Mouse (Mus musculus): ENCODE results near the gene Fryl. TPM values are rescaled to one million over a fixed set of nuclear protein-coding genes. Genes with fewer than 3 reads are reported as not detected.
A peak's percentile ranks its signal among the peaks of the same experiment; 100 is the strongest.

The Fryl gene
- total and polyA plus RNA-seq, 3 experiments = 112 to 439 (median 147) TPM

GRCm38 (mm10) chr5:73265460-73265859 is 9.0 kb upstream of the Fryl start:
- Histone ChIP-seq H3K9me3 (replicated peaks) (peaks cover 5% of the 10 kb centered on the region), H3K4me3 (ENCODE audit: low read depth, low read length) (no peak overlapping the region), H3K36me3 (replicated peaks) (no peaks in the 10 kb centered on the region), H3K27me3 (ENCODE audit: insufficient read depth, low read length) (no peaks in the 10 kb centered on the region), H3K4me1 (ENCODE audit: insufficient read depth, low read depth, low read length) (peaks cover 37% of the 10 kb centered on the region)
- ATAC-seq (ENCODE audit: extremely low read depth, insufficient number of reproducible peaks, low FRiP score, poor library complexity, severe bottlenecking) (no peak), DNase-seq (ENCODE audit: low spot score) (no peak)
- TF ChIP-seq POLR2AphosphoS5 (IDR thresholded peaks at IDR 0.05; ENCODE audit: insufficient replicate concordance, low read depth, low read length) (no peak), GATA2 (IDR thresholded peaks at IDR 0.05; ENCODE audit: borderline replicate concordance, low read depth, low read length) (no peak), CTCF (IDR thresholded peaks at IDR 0.05; ENCODE audit: low read depth, low read length) (no peak), TAL1 (conservative IDR thresholded peaks at IDR 0.05; ENCODE audit: low read depth, low read length) (no peak), GATA1 (IDR thresholded peaks at IDR 0.05; ENCODE audit: borderline replicate concordance, low read length) (no peak)

GRCm38 (mm10) chr5:73264122-73264521 is 7.7 kb upstream of the Fryl start:
- TF ChIP-seq GATA1 (IDR thresholded peaks at IDR 0.05; ENCODE audit: borderline replicate concordance, low read length) (no peak), TAL1 (conservative IDR thresholded peaks at IDR 0.05; ENCODE audit: low read depth, low read length) (no peak), GATA2 (IDR thresholded peaks at IDR 0.05; ENCODE audit: borderline replicate concordance, low read depth, low read length) (no peak), POLR2AphosphoS5 (IDR thresholded peaks at IDR 0.05; ENCODE audit: insufficient replicate concordance, low read depth, low read length) (no peak), CTCF (IDR thresholded peaks at IDR 0.05; ENCODE audit: low read depth, low read length) (no peak)
- DNase-seq (ENCODE audit: low spot score) (no peak), ATAC-seq (ENCODE audit: extremely low read depth, insufficient number of reproducible peaks, low FRiP score, poor library complexity, severe bottlenecking) (no peak)
- Histone ChIP-seq H3K4me1 (ENCODE audit: insufficient read depth, low read depth, low read length) (peaks cover 34% of the 10 kb centered on the region), H3K36me3 (replicated peaks) (no peaks in the 10 kb centered on the region), H3K9me3 (replicated peaks) (peaks cover 5% of the 10 kb centered on the region), H3K4me3 (ENCODE audit: low read depth, low read length) (no peak overlapping the region), H3K27me3 (ENCODE audit: insufficient read depth, low read length) (no peaks in the 10 kb centered on the region)

GRCm38 (mm10) chr5:73257723-73258122 is 1.3 kb upstream of the Fryl start:
- Histone ChIP-seq H3K9me3 (replicated peaks) (no peaks in the 10 kb centered on the region), H3K36me3 (replicated peaks) (no peaks in the 10 kb centered on the region), H3K4me3 (ENCODE audit: low read depth, low read length) (peak overlapping the region; percentile 96; the same call in 1 of the 2 replicates), H3K4me1 (ENCODE audit: insufficient read depth, low read depth, low read length) (peaks cover 54% of the 10 kb centered on the region), H3K27me3 (ENCODE audit: insufficient read depth, low read length) (no peaks in the 10 kb centered on the region)
- TF ChIP-seq GATA1 (IDR thresholded peaks at IDR 0.05; ENCODE audit: borderline replicate concordance, low read length) (no peak), POLR2AphosphoS5 (IDR thresholded peaks at IDR 0.05; ENCODE audit: insufficient replicate concordance, low read depth, low read length) (no peak), TAL1 (conservative IDR thresholded peaks at IDR 0.05; ENCODE audit: low read depth, low read length) (no peak), CTCF (IDR thresholded peaks at IDR 0.05; ENCODE audit: low read depth, low read length) (no peak), GATA2 (IDR thresholded peaks at IDR 0.05; ENCODE audit: borderline replicate concordance, low read depth, low read length) (no peak)
- ATAC-seq (ENCODE audit: extremely low read depth, insufficient number of reproducible peaks, low FRiP score, poor library complexity, severe bottlenecking) = no peak
- no peak for DNase-seq (ENCODE audit: low spot score)

- Histone ChIP-seq H3K9me3 (replicated peaks) (no peaks in the 10 kb centered on the region), H3K4me3 (ENCODE audit: low read depth, low read length) (peak overlapping the region; percentile 96), H3K27me3 (ENCODE audit: insufficient read depth, low read length) (no peaks in the 10 kb centered on the region), H3K36me3 (replicated peaks) (peaks cover 1% of the 10 kb centered on the region), H3K4me1 (ENCODE audit: insufficient read depth, low read depth, low read length) (peaks cover 60% of the 10 kb centered on the region)
- DNase-seq (ENCODE audit: low spot score) (no peak), ATAC-seq (ENCODE audit: extremely low read depth, insufficient number of reproducible peaks, low FRiP score, poor library complexity, severe bottlenecking) (no peak)
- TF ChIP-seq GATA1 (IDR thresholded peaks at IDR 0.05; ENCODE audit: borderline replicate concordance, low read length) = no peak
- TF ChIP-seq POLR2AphosphoS5 (IDR thresholded peaks at IDR 0.05; ENCODE audit: insufficient replicate concordance, low read depth, low read length) = no peak
- TF ChIP-seq CTCF (IDR thresholded peaks at IDR 0.05; ENCODE audit: low read depth, low read length) = no peak
- no peak for TF ChIP-seq GATA2 (IDR thresholded peaks at IDR 0.05; ENCODE audit: borderline replicate concordance, low read depth, low read length)
- TF ChIP-seq TAL1 (conservative IDR thresholded peaks at IDR 0.05; ENCODE audit: low read depth, low read length) = no peak
Observed at GRCm38 (mm10) chr5:73257096-73257495, 677 bp upstream of the Fryl start.

GRCm38 (mm10) chr5:73255321-73256251 is 833 bp downstream of the Fryl start:
- Histone ChIP-seq H3K27me3 (ENCODE audit: insufficient read depth, low read length) (no peaks in the 10 kb centered on the region), H3K36me3 (replicated peaks) (peaks cover 12% of the 10 kb centered on the region), H3K4me1 (ENCODE audit: insufficient read depth, low read depth, low read length) (peaks cover 65% of the 10 kb centered on the region), H3K4me3 (ENCODE audit: low read depth, low read length) (peak overlapping the region; percentile 96), H3K9me3 (replicated peaks) (no peaks in the 10 kb centered on the region)
- peak; percentile 27 for DNase-seq (ENCODE audit: low spot score)
- TF ChIP-seq POLR2AphosphoS5 (IDR thresholded peaks at IDR 0.05; ENCODE audit: insufficient replicate concordance, low read depth, low read length) (no peak), TAL1 (conservative IDR thresholded peaks at IDR 0.05; ENCODE audit: low read depth, low read length) (no peak), GATA2 (IDR thresholded peaks at IDR 0.05; ENCODE audit: borderline replicate concordance, low read depth, low read length) (no peak)
- ATAC-seq (ENCODE audit: extremely low read depth, insufficient number of reproducible peaks, low FRiP score, poor library complexity, severe bottlenecking) = no peak

- peak overlapping the region; percentile 96 for H3K4me3 ChIP-seq (ENCODE audit: low read depth, low read length)
- ATAC-seq (ENCODE audit: extremely low read depth, insufficient number of reproducible peaks, low FRiP score, poor library complexity, severe bottlenecking) (no peak), DNase-seq (ENCODE audit: low spot score) (no peak)
- peaks cover 21% of the 10 kb centered on the region for H3K36me3 ChIP-seq (replicated peaks)
- peaks cover 69% of the 10 kb centered on the region for H3K4me1 ChIP-seq (ENCODE audit: insufficient read depth, low read depth, low read length)
- no peak for TF ChIP-seq CTCF (IDR thresholded peaks at IDR 0.05; ENCODE audit: low read depth, low read length)
- TF ChIP-seq POLR2AphosphoS5 (IDR thresholded peaks at IDR 0.05; ENCODE audit: insufficient replicate concordance, low read depth, low read length) = no peak
- no peak for TF ChIP-seq GATA2 (IDR thresholded peaks at IDR 0.05; ENCODE audit: borderline replicate concordance, low read depth, low read length)
- no peak for TF ChIP-seq GATA1 (IDR thresholded peaks at IDR 0.05; ENCODE audit: borderline replicate concordance, low read length)
- no peak for TF ChIP-seq TAL1 (conservative IDR thresholded peaks at IDR 0.05; ENCODE audit: low read depth, low read length)
- H3K9me3 ChIP-seq (replicated peaks) = no peaks in the 10 kb centered on the region
- H3K27me3 ChIP-seq (ENCODE audit: insufficient read depth, low read length) = no peaks in the 10 kb centered on the region
Observed at GRCm38 (mm10) chr5:73254660-73255059, 1.8 kb downstream of the Fryl start.

Measured in G1E (cell line).